Mouse (Mus musculus) heart, adult 2 months (tissue): ENCODE measurements at regions not wholly inside any gene's neighbourhood (a gene's known extent, or its start where the extent isn't known, plus 50 kb on each side); places are given as distances from the start of the nearest gene placed in this dataset.

Source experiments
- CTCF ChIP-seq: fragments of 200-600 bp; IDR thresholded peaks from 2 replicates; pipeline ENCODE4 v1.8.1; 2022; ENCODE audit warnings: antibody characterized with exemption, mild to moderate bottlenecking, moderate library complexity
- EP300 ChIP-seq: fragments of 200-500 bp; IDR thresholded peaks from 2 replicates; pipeline ENCODE4 v1.6.1; 2011; ENCODE audit warnings: low read depth, low read length, control low read depth; ENCODE audit not compliant: insufficient read depth
- POLR2A ChIP-seq: fragments of 200-500 bp; IDR thresholded peaks from 2 replicates; pipeline ENCODE4 v1.6.1; 2011; ENCODE audit warnings: mild to moderate bottlenecking, low read depth, low read length, control low read depth; ENCODE audit not compliant: insufficient read depth

DNA sequence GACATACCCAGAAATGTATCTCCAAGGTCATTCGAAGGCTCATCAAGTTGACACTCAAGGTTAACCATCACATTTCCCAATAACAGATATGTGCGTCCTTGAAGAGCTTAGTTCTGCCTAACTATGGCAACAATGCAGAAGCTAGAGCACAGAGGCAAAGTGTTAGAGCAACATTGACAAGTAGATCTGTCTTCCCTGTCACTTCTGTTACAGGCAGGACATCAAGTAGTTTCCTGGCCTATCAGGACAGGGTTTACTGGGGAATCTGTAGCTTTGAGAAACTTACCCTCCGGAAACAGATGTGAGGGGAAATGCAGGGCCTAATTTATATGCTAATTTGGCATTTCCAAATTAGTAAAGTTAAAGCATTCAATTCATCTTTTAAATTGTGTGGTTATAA, 211.2 kb upstream of the Plscr5 start:
- TF ChIP-seq CTCF = no peak
- no peak for TF ChIP-seq EP300
- no peak for TF ChIP-seq POLR2A
